Mouse (Mus musculus) liver, adult 2 months (tissue): ENCODE data around the gene Snf8. TPM values are rescaled to one million over a fixed set of nuclear protein-coding genes. Genes with fewer than 3 reads are reported as not detected.
A peak's percentile ranks its signal among the peaks of the same experiment; 100 is the strongest.

Experiments used
- DNase-seq: peaks from one replicate; pipeline ENCODE4 v3.0.0-alpha.2; 2011; ENCODE audit warnings: low read depth, low spot score; ENCODE audit errors: extremely low read depth
- H3K27ac ChIP-seq: fragments of 200-500 bp; replicated peaks from 2 replicates; pipeline ENCODE4 v1.5.1; 2012; ENCODE audit warnings: low read depth, mild to moderate bottlenecking, control low read depth, inconsistent platforms, low read length; ENCODE audit not compliant: insufficient read depth
- H3K27me3 ChIP-seq: fragments of 200-500 bp; 2 replicates; pipeline ENCODE4 v1.6.1; 2012; ENCODE audit warnings: mild to moderate bottlenecking, moderate library complexity, low read length, inconsistent platforms; ENCODE audit not compliant: control insufficient read depth, insufficient read depth
- H3K36me3 ChIP-seq: fragments of 200-500 bp; 2 replicates; pipeline ENCODE4 v1.6.1; 2012; ENCODE audit warnings: low read length, inconsistent platforms; ENCODE audit not compliant: control insufficient read depth, insufficient read depth
- H3K4me1 ChIP-seq: fragments of 200-500 bp; 2 replicates; pipeline ENCODE4 v1.6.1; 2011; ENCODE audit warnings: low read length; ENCODE audit not compliant: control insufficient read depth, insufficient read depth
- H3K4me3 ChIP-seq: fragments of 200-500 bp; 2 replicates; pipeline ENCODE4 v1.5.1; 2011; ENCODE audit warnings: low read depth, mild to moderate bottlenecking, control low read depth, low read length, moderate library complexity; ENCODE audit not compliant: insufficient read depth
- H3K79me2 ChIP-seq: fragments of 200-500 bp; 2 replicates; pipeline ENCODE4 v1.6.1; 2012; ENCODE audit warnings: inconsistent platforms, mild to moderate bottlenecking, low read length, moderate library complexity; ENCODE audit not compliant: control insufficient read depth, insufficient read depth
- H3K9ac ChIP-seq: fragments of 200-500 bp; 2 replicates; pipeline ENCODE4 v1.6.1; 2012; ENCODE audit warnings: low read depth, mild to moderate bottlenecking, control low read depth, inconsistent platforms, low read length
- CTCF ChIP-seq: fragments of 200-500 bp; IDR thresholded peaks from 2 replicates; pipeline ENCODE4 v1.5.1; 2011; ENCODE audit warnings: low read depth, low read length, control low read depth
- POLR2A ChIP-seq: fragments of 200-500 bp; IDR thresholded peaks from 2 replicates; pipeline ENCODE4 v1.6.1; 2011; ENCODE audit warnings: low read length, control low read depth; ENCODE audit not compliant: insufficient read depth; ENCODE audit errors: extremely low read depth
- WGBS: fragments of 180-500 bp; shearing (Covaris S2); methylation state at CpG from one replicate; pipeline ENCODE4 v1.1.7; 2018; 5-methylcytosine and 5-hydroxymethylcytosine counted together
- polyA plus RNA-seq: library from polyadenylated mRNA; depleted of rRNA; stranded (reverse); fragments of >200 nt; gene quantifications from 2 replicates; pipeline ENCODE4 v1.2.3, GENCODE M21; 2012
- total RNA-seq: library from RNA; depleted of rRNA; stranded (reverse); fragments of >200 nt; gene quantifications from 2 replicates; pipeline ENCODE4 v1.2.3, GENCODE M21; 2014

Snf8 gene
- total and polyA plus RNA-seq, 2 experiments: 19.1 to 25.4 TPM

- H3K27ac ChIP-seq: no peak overlapping the region
- TF ChIP-seq CTCF (no peak), POLR2A (no peak)
- peaks cover 73% of the 10 kb centered on the region for H3K36me3 ChIP-seq
- no peaks in the 10 kb centered on the region; the same call in 1 of the 2 replicates for H3K4me1 ChIP-seq
- 80% methylated on average over 3 of the region's 3 CpGs for WGBS
- DNase-seq: no peak
- no peaks in the 10 kb centered on the region; the same call in 1 of the 2 replicates for H3K79me2 ChIP-seq
- no peak overlapping the region for H3K4me3 ChIP-seq
- no peaks in the 10 kb centered on the region for H3K27me3 ChIP-seq
- H3K9ac ChIP-seq: no peak overlapping the region
Measured at GRCm38 (mm10) chr11:96050854-96051253, 16.2 kb downstream of the Snf8 start.

GRCm38 (mm10) chr11:96058309-96058708 lies 23.6 kb downstream of the Snf8 start:
- 53% methylated on average over 4 of the region's 4 CpGs for WGBS
- H3K27ac ChIP-seq: no peak overlapping the region
- H3K36me3 ChIP-seq: peaks cover 51% of the 10 kb centered on the region
- H3K4me3 ChIP-seq: no peak overlapping the region
- no peak overlapping the region for H3K9ac ChIP-seq
- H3K79me2 ChIP-seq: peaks cover 3% of the 10 kb centered on the region; the same call in 1 of the 2 replicates
- no peak for DNase-seq
- 0 out of 2 replicates have a peak, but pooled peaks cover under 1% of the 10 kb centered on the region for H3K4me1 ChIP-seq
- H3K27me3 ChIP-seq: no peaks in the 10 kb centered on the region
- TF ChIP-seq CTCF (no peak), POLR2A (no peak)

- Histone ChIP-seq H3K79me2 (peaks cover 11% of the 10 kb centered on the region; the same call in 1 of the 2 replicates), H3K36me3 (peaks cover 11% of the 10 kb centered on the region; the same call in 1 of the 2 replicates), H3K9ac (peak overlapping the region; percentile 97), H3K4me3 (peak overlapping the region; percentile 98), H3K27me3 (no peaks in the 10 kb centered on the region), H3K4me1 (peaks cover 13% of the 10 kb centered on the region), H3K27ac (peak overlapping the region; percentile 81)
- no peak for DNase-seq
- WGBS: under 1% methylated on average over 60 of the region's 64 CpGs
- no peak for TF ChIP-seq POLR2A
- TF ChIP-seq CTCF: no peak
Measured at GRCm38 (mm10) chr11:96064521-96065214, 30.0 kb downstream of the Snf8 start.

GRCm38 (mm10) chr11:96065215-96065911 lies 30.7 kb downstream of the Snf8 start, which contains the start of gene Ube2z:
Ube2z (minus strand) TSS chr11:96065388.
- Histone ChIP-seq H3K79me2 (peaks cover 11% of the 10 kb centered on the region; the same call in 1 of the 2 replicates), H3K27me3 (no peaks in the 10 kb centered on the region), H3K4me3 (peak within 1 kb of the TSS; percentile 98), H3K36me3 (peaks cover 6% of the 10 kb centered on the region), H3K9ac (peak within 1 kb of the TSS; percentile 97), H3K4me1 (peaks cover 13% of the 10 kb centered on the region), H3K27ac (peak within 1 kb of the TSS; percentile 81)
- TF ChIP-seq POLR2A: peak; percentile 66
- TF ChIP-seq CTCF: peak; percentile 19; the same call in 1 of the 2 replicates
- DNase-seq: peak; percentile 75
- WGBS: 5% methylated on average over 43 of the region's 50 CpGs

GRCm38 (mm10) chr11:96068231-96068630 lies 33.5 kb downstream of the Snf8 start:
- DNase-seq: peak; percentile 61
- Histone ChIP-seq H3K36me3 (peaks cover 12% of the 10 kb centered on the region), H3K4me1 (peaks cover 13% of the 10 kb centered on the region), H3K79me2 (peaks cover 11% of the 10 kb centered on the region; the same call in 1 of the 2 replicates), H3K27me3 (no peaks in the 10 kb centered on the region), H3K27ac (no peak overlapping the region), H3K4me3 (no peak overlapping the region), H3K9ac (no peak overlapping the region)
- WGBS: 48% methylated on average over 5 of the region's 5 CpGs
- no peak for TF ChIP-seq CTCF
- TF ChIP-seq POLR2A: no peak
